Comparison of ENCODE assay signal across 11 mouse cellular contexts in genomic region chr4:150656504-150656903, GRCm38 (mm10). TPM values are rescaled to one million over a fixed set of nuclear protein-coding genes. Genes with fewer than 3 reads are reported as not detected.
DNase-seq lines count a peak whose midpoint lies in the region; ATAC-seq and TF ChIP-seq lines count a peak whose summit lies in the region.
"Had no signal": no experiment of that assay in that cellular context is flagged by ENCODE, and none has a peak within 500 bp of the region (broad histone marks: within the 10 kb centered on the region; RNA-seq: fewer than 3 reads in every experiment).

No protein-coding gene starts in this region.

- H3K4me1 ChIP-seq in kidney, embryonic 15.5 days: peaks cover 22% of the 10 kb centered on the region
- H3K4me1 ChIP-seq in lung, embryonic 14.5 days (ENCODE audit: insufficient read depth): no peaks in the 10 kb centered on the region; the same call in 1 of the 2 replicates

- H3K4me2 ChIP-seq in kidney, embryonic 15.5 days: no peak overlapping the region
- H3K4me2 ChIP-seq in lung, embryonic 14.5 days: no peak overlapping the region

- TF ChIP-seq CTCF in lung, embryonic 14.5 days (IDR thresholded peaks at IDR 0.05; ENCODE audit: low read depth): peak; percentile 42

- 84% methylated on average over 6 of the region's 6 CpGs for WGBS in kidney, embryonic 15.5 days
- WGBS in lung, embryonic 14.5 days: 82% methylated on average over 6 of the region's 6 CpGs

- no peak for ATAC-seq in kidney, embryonic 15.5 days (replicated peaks; ENCODE audit: low FRiP score)
- peak; percentile 29; the same call in 1 of the 2 replicates for ATAC-seq in lung, embryonic 14.5 days (ENCODE audit: insufficient read depth)

- no peaks in the 10 kb centered on the region for H3K36me3 ChIP-seq in kidney, embryonic 15.5 days
- H3K36me3 ChIP-seq in lung, embryonic 14.5 days (ENCODE audit: insufficient read depth): no peaks in the 10 kb centered on the region
- H3K36me3 ChIP-seq: midbrain, embryonic 10.5 days had no signal

- H3K27ac ChIP-seq in kidney, embryonic 15.5 days: no peak overlapping the region
- H3K27ac ChIP-seq in lung, embryonic 14.5 days (ENCODE audit: low read depth): no peak overlapping the region
- H3K27ac ChIP-seq: midbrain, embryonic 10.5 days had no signal

- peaks cover 28% of the 10 kb centered on the region for H3K27me3 ChIP-seq in kidney, embryonic 15.5 days
- peaks cover 17% of the 10 kb centered on the region for H3K27me3 ChIP-seq in lung, embryonic 14.5 days (ENCODE audit: insufficient read depth, low read length)

- H3K9me3 ChIP-seq in kidney, embryonic 15.5 days (replicated peaks): peaks cover 5% of the 10 kb centered on the region; the same call in 1 of the 2 replicates
- no peaks in the 10 kb centered on the region for H3K9me3 ChIP-seq in lung, embryonic 14.5 days (ENCODE audit: low read depth, low read length)
- H3K9me3 ChIP-seq: midbrain, embryonic 10.5 days had no signal

- no peak overlapping the region for H3K9ac ChIP-seq in kidney, embryonic 15.5 days
- no peak overlapping the region for H3K9ac ChIP-seq in lung, embryonic 14.5 days

- H3K4me3 ChIP-seq in kidney, embryonic 15.5 days (replicated peaks): no peak overlapping the region
- no peak overlapping the region for H3K4me3 ChIP-seq in lung, embryonic 14.5 days (ENCODE audit: low read depth, low read length)
- H3K4me3 ChIP-seq: erythroblast, embryonic 14.5 days had no signal

- DNase-seq in adrenal gland, postnatal 10 days: peak; percentile 25
- DNase-seq in adrenal gland, adult 8-10 months: no peak
- peak; percentile 57 for DNase-seq in kidney, postnatal 10 days
- peak; percentile 75 for DNase-seq in ES-CJ7 (ENCODE audit: low read depth, low spot score)
- peak; percentile 16 for DNase-seq in lung, embryonic 14.5 days
- no peak for DNase-seq in urinary bladder, postnatal 14 days (ENCODE audit: low spot score)
- DNase-seq in layer of hippocampus, adult 9-11 months: no peak

RNA-seq across cellular contexts. Expression of gene Slc45a1, which starts 4.5 kb away (rescaled TPM):
- 1 to 10 TPM in 1 of 2 experiments, under 1 TPM in 1; 0.72 to 1.7 TPM for total RNA-seq in adrenal gland, postnatal 10 days (2021)
- total RNA-seq in adrenal gland, adult 8-10 months (2022): 1 to 10 TPM in 3 of 4 experiments, under 1 TPM in 1; 0.70 to 1.4 (median 1.2) TPM
- polyA plus RNA-seq in kidney, embryonic 15.5 days (2015; fragmentation: Nextera tagmentation; extraction: Ambion mirVana): 0.28 and 0.30 TPM in 2 replicates
- not detected in 2 replicates for polyA plus RNA-seq in lung, embryonic 14.5 days (2014; fragmentation: Nextera tagmentation; extraction: Ambion mirVana)
- total RNA-seq: hematopoietic stem cell, adult 5-6 weeks had no signal
- polyA plus RNA-seq: erythroblast, embryonic 14.5 days had no signal

Comparison
In these comparisons a context has a peak if more than half of its experiments do, and no peak if none do; other contexts are left out.
1. DNase-seq: peak in adrenal gland, postnatal 10 days (single experiment), kidney, postnatal 10 days (single experiment), ES-CJ7 (single experiment) and lung, embryonic 14.5 days (single experiment); none in adrenal gland, adult 8-10 months (single experiment), urinary bladder, postnatal 14 days (single experiment) and layer of hippocampus, adult 9-11 months (single experiment).